Mouse (Mus musculus) MEL (cell line): ENCODE measurements around the gene Rnf152. TPM values are rescaled to one million over a fixed set of nuclear protein-coding genes. Genes with fewer than 3 reads are reported as not detected.

Experiments used
- DNase-seq: peaks from one replicate; pipeline ENCODE4 v3.0.0; 2011; ENCODE audit warnings: low read depth, low spot score
- H3K27ac ChIP-seq: 2 replicates; pipeline ENCODE4 v1.5.1; 2012; ENCODE audit warnings: low read depth, mild to moderate bottlenecking, control low read depth, low read length, moderate library complexity; ENCODE audit not compliant: control insufficient read depth
- H3K27me3 ChIP-seq, 2 experiments: fragments of 150-350 bp in 1 of 2; sonication (generic) in 1 of 2; 2 replicates each; pipeline ENCODE4 v1.6.1; 2012; ENCODE audit warnings: low read length in 2 of 2, mild to moderate bottlenecking in 2 of 2, improper control_type of control experiment in 1 of 2, moderate library complexity in 1 of 2; ENCODE audit not compliant: insufficient read depth in 2 of 2, control insufficient read depth in 1 of 2
- H3K36me3 ChIP-seq, 2 experiments: 2 replicates each; pipeline ENCODE4 v1.6.1; 2012 to 2014; ENCODE audit warnings: low read length in 2 of 2, improper control_type of control experiment in 1 of 2, inconsistent platforms in 1 of 2, mild to moderate bottlenecking in 1 of 2; ENCODE audit not compliant: insufficient read depth in 2 of 2, control insufficient read depth in 1 of 2
- H3K4me1 ChIP-seq, 2 experiments: fragments of 150-350 bp in 1 of 2; sonication (generic) in 1 of 2; 2 replicates each; pipeline ENCODE4 v1.6.1; 2012; ENCODE audit warnings: low read length in 2 of 2, improper control_type of control experiment in 1 of 2, mild to moderate bottlenecking in 1 of 2; ENCODE audit not compliant: insufficient read depth in 2 of 2, control insufficient read depth in 1 of 2
- H3K4me3 ChIP-seq, 2 experiments: fragments of 150-350 bp in 1 of 2; sonication (generic) in 1 of 2; 2 replicates each; pipeline ENCODE4 v1.5.1; 2012; ENCODE audit warnings: low read depth in 2 of 2, low read length in 2 of 2, mild to moderate bottlenecking in 2 of 2, moderate library complexity in 2 of 2, control low read depth in 1 of 2, improper control_type of control experiment in 1 of 2; ENCODE audit not compliant: control insufficient read depth in 1 of 2, insufficient read depth in 1 of 2
- H3K79me2 ChIP-seq: 2 replicates; pipeline ENCODE4 v1.6.1; 2012; ENCODE audit warnings: mild to moderate bottlenecking, low read length, moderate library complexity; ENCODE audit not compliant: control insufficient read depth, poor library complexity, insufficient read depth
- H3K9ac ChIP-seq: 2 replicates; pipeline ENCODE4 v1.6.1; 2012; ENCODE audit warnings: low read depth, mild to moderate bottlenecking, control low read depth, low read length, moderate library complexity; ENCODE audit not compliant: control insufficient read depth, poor library complexity, severe bottlenecking
- H3K9me3 ChIP-seq: fragments of 150-350 bp; sonication (generic); replicated peaks from 2 replicates; pipeline ENCODE4 v1.6.1; 2012; ENCODE audit warnings: mild to moderate bottlenecking, low read length, improper control_type of control experiment, moderate library complexity; ENCODE audit not compliant: insufficient read depth
- CHD1 ChIP-seq: IDR thresholded peaks from 2 replicates; pipeline ENCODE4 v1.6.1; 2012; ENCODE audit warnings: low read depth, mild to moderate bottlenecking, inconsistent platforms, low read length, improper control_type of control experiment
- CTCF ChIP-seq, 3 experiments: IDR thresholded peaks in 2 of 3; conservative IDR thresholded peaks in 1 of 3; 2 replicates each; pipeline ENCODE4 v1.5.1; 2011 to 2012; ENCODE audit warnings: low read length in 3 of 3, low read depth in 2 of 3, mild to moderate bottlenecking in 2 of 3, improper control_type of control experiment in 1 of 3, inconsistent platforms in 1 of 3, mixed read lengths in 1 of 3, moderate library complexity in 1 of 3; ENCODE audit not compliant: control insufficient read depth in 1 of 3, insufficient read depth in 1 of 3, poor library complexity in 1 of 3, severe bottlenecking in 1 of 3
- E2F4 ChIP-seq: IDR thresholded peaks from 2 replicates; pipeline ENCODE4 v1.6.1; 2011; ENCODE audit warnings: low read depth, low read length, improper control_type of control experiment, borderline replicate concordance
- ELF1 ChIP-seq: IDR thresholded peaks from 2 replicates; pipeline ENCODE4 v1.6.1; 2014; ENCODE audit warnings: low read depth, mild to moderate bottlenecking, inconsistent platforms, low read length, improper control_type of control experiment, moderate library complexity
- GABPA ChIP-seq: IDR thresholded peaks from 2 replicates; pipeline ENCODE4 v1.6.1; 2012; ENCODE audit warnings: low read depth, mild to moderate bottlenecking, inconsistent platforms, low read length, improper control_type of control experiment, moderate library complexity
- GATA1 ChIP-seq: IDR thresholded peaks from 2 replicates; pipeline ENCODE4 v1.6.1; 2011; ENCODE audit warnings: low read depth, low read length, improper control_type of control experiment
- JUND ChIP-seq: IDR thresholded peaks from 2 replicates; pipeline ENCODE4 v1.6.1; 2011; ENCODE audit warnings: low read depth, mild to moderate bottlenecking, improper control_type of control experiment, low read length
- KAT2A ChIP-seq: conservative IDR thresholded peaks from 2 replicates; pipeline ENCODE4 v1.6.1; 2012; ENCODE audit warnings: low read depth, low read length, improper control_type of control experiment, inconsistent platforms
- MAFK ChIP-seq: IDR thresholded peaks from 2 replicates; pipeline ENCODE4 v1.6.1; 2011; ENCODE audit warnings: low read depth, mild to moderate bottlenecking, low read length, improper control_type of control experiment, borderline replicate concordance
- MEF2A ChIP-seq: IDR thresholded peaks from 2 replicates; pipeline ENCODE4 v1.6.1; 2014; ENCODE audit warnings: low read depth, mild to moderate bottlenecking, inconsistent platforms, low read length, improper control_type of control experiment; ENCODE audit not compliant: poor library complexity, insufficient replicate concordance, severe bottlenecking; ENCODE audit errors: extremely low read depth
- MXI1 ChIP-seq: IDR thresholded peaks from 2 replicates; pipeline ENCODE4 v1.6.1; 2011; ENCODE audit warnings: mild to moderate bottlenecking, low read depth, low read length, improper control_type of control experiment
- MYC ChIP-seq: IDR thresholded peaks from 2 replicates; pipeline ENCODE4 v1.6.1; 2011; ENCODE audit warnings: low read depth, mild to moderate bottlenecking, low read length, improper control_type of control experiment, moderate library complexity
- NELFE ChIP-seq: IDR thresholded peaks from 2 replicates; pipeline ENCODE4 v1.6.1; 2011; ENCODE audit warnings: low read depth, low read length, improper control_type of control experiment
- POLR2A ChIP-seq, 2 experiments: IDR thresholded peaks; 2 replicates each; pipeline ENCODE4 v1.6.1; 2011 to 2012; ENCODE audit warnings: low read length in 2 of 2, mild to moderate bottlenecking in 2 of 2, control low read depth in 1 of 2, improper control_type of control experiment in 1 of 2, low read depth in 1 of 2, moderate library complexity in 1 of 2; ENCODE audit not compliant: control insufficient read depth in 1 of 2, insufficient read depth in 1 of 2, poor library complexity in 1 of 2
- RAD21 ChIP-seq: IDR thresholded peaks from 2 replicates; pipeline ENCODE4 v1.6.1; 2011; ENCODE audit warnings: mild to moderate bottlenecking, low read depth, low read length, improper control_type of control experiment
- ZC3H11A ChIP-seq: IDR thresholded peaks from 2 replicates; pipeline ENCODE4 v1.6.1; 2012; ENCODE audit warnings: low read depth, mild to moderate bottlenecking, inconsistent platforms, low read length, improper control_type of control experiment
- ZKSCAN1 ChIP-seq: IDR thresholded peaks from 2 replicates; pipeline ENCODE4 v1.6.1; 2012; ENCODE audit warnings: low read depth, mild to moderate bottlenecking, inconsistent platforms, low read length, improper control_type of control experiment, moderate library complexity
- ZMIZ1 ChIP-seq: IDR thresholded peaks from 2 replicates; pipeline ENCODE4 v1.6.1; 2012; ENCODE audit warnings: low read depth, mild to moderate bottlenecking, inconsistent platforms, low read length, improper control_type of control experiment, moderate library complexity
- ZNF384 ChIP-seq: IDR thresholded peaks from 2 replicates; pipeline ENCODE4 v1.6.1; 2012; ENCODE audit warnings: low read depth, mild to moderate bottlenecking, inconsistent platforms, low read length, improper control_type of control experiment
- polyA plus RNA-seq, 2 experiments: library from polyadenylated mRNA; stranded (reverse) in 1 of 2; unstranded in 1 of 2; fragments of >175 nt in 1 of 2; fragments of >200 nt in 1 of 2; gene quantifications; 2 replicates each; pipeline versions ENCODE4 v1.2.1 to v1.2.4; 2012; ENCODE audit warnings: low replicate concordance in 2 of 2, low read depth in 1 of 2; ENCODE audit not compliant: insufficient read length in 2 of 2, insufficient read depth in 1 of 2, missing spikeins in 1 of 2
- total RNA-seq: library from RNA; depleted of rRNA; stranded (reverse); fragments of 300-350 nt; gene quantifications from 2 replicates; pipeline ENCODE4 v1.2.3, GENCODE M21; 2012

Gene Rnf152
- total and polyA plus RNA-seq, 3 experiments, result not detected

- Histone ChIP-seq H3K27me3 (no peaks in the 10 kb centered on the region), H3K79me2 (no peaks in the 10 kb centered on the region), H3K27ac (no peak overlapping the region), H3K4me3 (no peak overlapping the region), H3K36me3 (no peaks in the 10 kb centered on the region), H3K9ac (no peak overlapping the region), H3K9me3 (no peaks in the 10 kb centered on the region), H3K4me1 (no peaks in the 10 kb centered on the region)
- TF ChIP-seq ZMIZ1 (no peak), ZC3H11A (no peak), MYC (no peak), ZKSCAN1 (no peak), ELF1 (no peak), MEF2A (no peak), NELFE (no peak), CHD1 (no peak), GABPA (no peak), MXI1 (no peak), CTCF (IDR thresholded peaks at IDR 0.05 in 2 of 3, conservative IDR thresholded peaks at IDR 0.05 in 1 of 3; ENCODE audit: control insufficient read depth in 1 of 3, insufficient read depth in 1 of 3, low read depth in 2 of 3, low read length in 3 of 3, poor library complexity in 1 of 3, severe bottlenecking in 1 of 3) (no peak), POLR2A (IDR thresholded peaks at IDR 0.05; ENCODE audit: control insufficient read depth in 1 of 2, insufficient read depth in 1 of 2, low read depth in 1 of 2, low read length in 2 of 2, poor library complexity in 1 of 2) (no peak)
- DNase-seq, result no peak
Observed at GRCm38 (mm10) chr1:105291859-105292258, 64.7 kb downstream of the Rnf152 start.

- H3K9me3 ChIP-seq, result no peaks in the 10 kb centered on the region
- H3K36me3 ChIP-seq, result no peaks in the 10 kb centered on the region
- H3K79me2 ChIP-seq, result no peaks in the 10 kb centered on the region
- no peaks in the 10 kb centered on the region; a peak in 1 of 4 replicates for H3K27me3 ChIP-seq
- TF ChIP-seq MAFK (no peak), CTCF (IDR thresholded peaks at IDR 0.05 in 2 of 3, conservative IDR thresholded peaks at IDR 0.05 in 1 of 3; ENCODE audit: control insufficient read depth in 1 of 3, insufficient read depth in 1 of 3, low read depth in 2 of 3, low read length in 3 of 3, poor library complexity in 1 of 3, severe bottlenecking in 1 of 3) (no peak), KAT2A (no peak), NELFE (no peak), ZNF384 (no peak), GATA1 (no peak), RAD21 (no peak), JUND (no peak), E2F4 (no peak)
- TF ChIP-seq, all 39 proteins: peak for 0
- Histone ChIP-seq H3K4me3 (no peak overlapping the region), H3K27ac (no peak overlapping the region), H3K4me1 (no peaks in the 10 kb centered on the region), H3K9ac (no peak overlapping the region)
- no peak for DNase-seq
Observed at GRCm38 (mm10) chr1:105287536-105287935, 69.0 kb downstream of the Rnf152 start.
